Mouse (Mus musculus): Measurements from ENCODE around the gene Patl2. TPM values are rescaled to one million over a fixed set of nuclear protein-coding genes. Genes with fewer than 3 reads are reported as not detected.
"Not testable (repeated sequence)": the region's sequence is repeated elsewhere in the genome, so short reads cannot be mapped to it uniquely, and the experiment has no call there.

The Patl2 gene
- polyA plus RNA-seq, 1 experiment from 2014 or later: not detected

DNA sequence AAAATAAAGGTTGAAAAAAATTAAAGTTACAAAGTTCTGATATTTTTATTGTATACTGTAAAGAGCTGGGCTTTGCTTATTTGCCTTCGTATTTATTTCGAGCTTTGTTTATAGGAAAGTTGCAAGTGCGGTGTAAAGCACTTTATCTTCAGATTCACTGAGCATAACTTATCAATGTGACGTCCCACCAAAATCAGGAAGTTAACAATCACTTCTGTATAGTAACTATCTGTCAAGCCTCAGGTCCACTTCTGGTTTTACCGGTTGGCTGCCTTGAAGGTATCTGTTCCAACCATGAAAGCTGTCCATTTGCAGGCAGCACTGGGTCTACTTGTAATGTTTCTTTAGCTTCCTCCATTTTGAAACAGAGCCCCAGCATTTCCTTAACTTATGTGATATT is 36.3 kb upstream of the Patl2 start:
- WGBS: 83% methylated on average over 5 of the region's 5 CpGs
- no peak overlapping the region for H3K9ac ChIP-seq (ENCODE audit: low read length)
- H3K4me1 ChIP-seq (ENCODE audit: control insufficient read depth, insufficient read depth, low read length): no peaks in the 10 kb centered on the region
- H3K27me3 ChIP-seq (ENCODE audit: control insufficient read depth, insufficient read depth, low read length): no peaks in the 10 kb centered on the region
- no peak overlapping the region for H3K4me2 ChIP-seq (ENCODE audit: low read depth, severe bottlenecking)
- H3K4me3 ChIP-seq (ENCODE audit: low read depth, low read length): no peak overlapping the region
- ATAC-seq (ENCODE audit: insufficient number of reproducible peaks, low FRiP score, low TSS enrichment, low read depth) (no peak), DNase-seq (ENCODE audit: low spot score) (no peak)
- H3K9me3 ChIP-seq (ENCODE audit: control insufficient read depth, low read length): no peaks in the 10 kb centered on the region
- H3K36me3 ChIP-seq (ENCODE audit: control insufficient read depth, insufficient read depth, low read length): no peaks in the 10 kb centered on the region
- no peak overlapping the region for H3K27ac ChIP-seq (replicated peaks; ENCODE audit: low read depth, low read length)

DNA sequence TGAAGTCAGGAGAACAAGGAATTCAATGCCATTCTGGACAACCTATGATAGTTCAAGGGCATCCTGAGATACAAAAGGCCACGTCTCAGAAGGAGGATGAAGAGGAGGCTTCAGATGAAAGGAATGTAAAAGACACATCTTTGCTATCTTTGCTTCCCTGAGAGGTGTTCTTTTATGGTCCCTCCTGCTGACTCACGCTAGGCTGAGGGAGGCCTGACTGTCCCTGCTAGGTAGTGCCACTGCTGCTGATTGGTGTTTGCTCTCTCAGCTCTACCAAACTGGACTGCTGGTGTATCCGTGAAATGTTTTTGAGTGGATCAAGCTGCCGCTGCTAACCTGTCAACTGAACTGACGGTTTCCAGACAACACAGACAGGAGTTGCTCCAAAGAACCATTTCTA is 35.8 kb upstream of the Patl2 start:
- H3K4me3 ChIP-seq (ENCODE audit: low read depth, low read length): no peak overlapping the region
- H3K4me2 ChIP-seq (ENCODE audit: low read depth, severe bottlenecking): no peak overlapping the region
- DNase-seq (ENCODE audit: low spot score): no peak
- no peaks in the 10 kb centered on the region for H3K36me3 ChIP-seq (ENCODE audit: control insufficient read depth, insufficient read depth, low read length)
- 18% methylated on average over 5 of the region's 5 CpGs for WGBS
- H3K9me3 ChIP-seq (ENCODE audit: control insufficient read depth, low read length): no peaks in the 10 kb centered on the region
- H3K27ac ChIP-seq (replicated peaks; ENCODE audit: low read depth, low read length): no peak overlapping the region
- H3K4me1 ChIP-seq (ENCODE audit: control insufficient read depth, insufficient read depth, low read length): no peaks in the 10 kb centered on the region
- H3K27me3 ChIP-seq (ENCODE audit: control insufficient read depth, insufficient read depth, low read length): no peaks in the 10 kb centered on the region
- no peak for ATAC-seq (ENCODE audit: insufficient number of reproducible peaks, low FRiP score, low TSS enrichment, low read depth)
- no peak overlapping the region for H3K9ac ChIP-seq (ENCODE audit: low read length)

GRCm38 (mm10) chr2:122221378-122221777 is 35.4 kb upstream of the Patl2 start:
- Histone ChIP-seq H3K36me3 (ENCODE audit: control insufficient read depth, insufficient read depth, low read length) (no peaks in the 10 kb centered on the region), H3K27me3 (ENCODE audit: control insufficient read depth, insufficient read depth, low read length) (no peaks in the 10 kb centered on the region), H3K27ac (replicated peaks; ENCODE audit: low read depth, low read length) (no peak overlapping the region), H3K9ac (ENCODE audit: low read length) (no peak overlapping the region), H3K9me3 (ENCODE audit: control insufficient read depth, low read length) (no peaks in the 10 kb centered on the region), H3K4me1 (ENCODE audit: control insufficient read depth, insufficient read depth, low read length) (no peaks in the 10 kb centered on the region), H3K4me3 (ENCODE audit: low read depth, low read length) (no peak overlapping the region), H3K4me2 (ENCODE audit: low read depth, severe bottlenecking) (no peak overlapping the region)
- no peak for ATAC-seq (ENCODE audit: insufficient number of reproducible peaks, low FRiP score, low TSS enrichment, low read depth)
- DNase-seq (ENCODE audit: low spot score): no peak
- WGBS: 61% methylated on average over 4 of the region's 4 CpGs

GRCm38 (mm10) chr2:122218234-122218633 is 32.2 kb upstream of the Patl2 start:
- no peak overlapping the region for H3K9ac ChIP-seq (ENCODE audit: low read length)
- no peak overlapping the region for H3K27ac ChIP-seq (replicated peaks; ENCODE audit: low read depth, low read length)
- DNase-seq (ENCODE audit: low spot score) (no peak), ATAC-seq (ENCODE audit: insufficient number of reproducible peaks, low FRiP score, low TSS enrichment, low read depth) (no peak)
- no peaks in the 10 kb centered on the region for H3K9me3 ChIP-seq (ENCODE audit: control insufficient read depth, low read length)
- no peaks in the 10 kb centered on the region for H3K36me3 ChIP-seq (ENCODE audit: control insufficient read depth, insufficient read depth, low read length)
- H3K27me3 ChIP-seq (ENCODE audit: control insufficient read depth, insufficient read depth, low read length): no peaks in the 10 kb centered on the region
- WGBS: 87% methylated on average over 2 of the region's 2 CpGs
- no peak overlapping the region for H3K4me2 ChIP-seq (ENCODE audit: low read depth, severe bottlenecking)
- no peaks in the 10 kb centered on the region for H3K4me1 ChIP-seq (ENCODE audit: control insufficient read depth, insufficient read depth, low read length)
- H3K4me3 ChIP-seq (ENCODE audit: low read depth, low read length): no peak overlapping the region

- H3K36me3 ChIP-seq (ENCODE audit: control insufficient read depth, insufficient read depth, low read length); ATAC-seq (ENCODE audit: insufficient number of reproducible peaks, low FRiP score, low TSS enrichment, low read depth); H3K9ac ChIP-seq (ENCODE audit: low read length); H3K27me3 ChIP-seq (ENCODE audit: control insufficient read depth, insufficient read depth, low read length); H3K9me3 ChIP-seq (ENCODE audit: control insufficient read depth, low read length); H3K4me3 ChIP-seq (ENCODE audit: low read depth, low read length); DNase-seq (ENCODE audit: low spot score); H3K4me1 ChIP-seq (ENCODE audit: control insufficient read depth, insufficient read depth, low read length); H3K4me2 ChIP-seq (ENCODE audit: low read depth, severe bottlenecking); H3K27ac ChIP-seq (replicated peaks; ENCODE audit: low read depth, low read length): not testable (repeated sequence)
- 88% methylated on average over 4 of the region's 4 CpGs for WGBS
Measured at GRCm38 (mm10) chr2:122217075-122217474, 31.1 kb upstream of the Patl2 start.

GRCm38 (mm10) chr2:122210534-122211228 is 24.7 kb upstream of the Patl2 start:
- no peak overlapping the region for H3K4me3 ChIP-seq (ENCODE audit: low read depth, low read length)
- 76% methylated on average over 3 of the region's 3 CpGs for WGBS
- no peak overlapping the region for H3K4me2 ChIP-seq (ENCODE audit: low read depth, severe bottlenecking)
- no peaks in the 10 kb centered on the region for H3K4me1 ChIP-seq (ENCODE audit: control insufficient read depth, insufficient read depth, low read length)
- H3K9me3 ChIP-seq (ENCODE audit: control insufficient read depth, low read length): no peaks in the 10 kb centered on the region
- no peaks in the 10 kb centered on the region for H3K27me3 ChIP-seq (ENCODE audit: control insufficient read depth, insufficient read depth, low read length)
- no peaks in the 10 kb centered on the region for H3K36me3 ChIP-seq (ENCODE audit: control insufficient read depth, insufficient read depth, low read length)
- DNase-seq (ENCODE audit: low spot score) (no peak), ATAC-seq (ENCODE audit: insufficient number of reproducible peaks, low FRiP score, low TSS enrichment, low read depth) (no peak)
- H3K9ac ChIP-seq (ENCODE audit: low read length): no peak overlapping the region
- H3K27ac ChIP-seq (replicated peaks; ENCODE audit: low read depth, low read length): no peak overlapping the region

GRCm38 (mm10) chr2:122206440-122207107 is 20.6 kb upstream of the Patl2 start:
- ATAC-seq (ENCODE audit: insufficient number of reproducible peaks, low FRiP score, low TSS enrichment, low read depth) (no peak), DNase-seq (ENCODE audit: low spot score) (no peak)
- Histone ChIP-seq H3K36me3 (ENCODE audit: control insufficient read depth, insufficient read depth, low read length) (no peaks in the 10 kb centered on the region), H3K27ac (replicated peaks; ENCODE audit: low read depth, low read length) (no peak overlapping the region), H3K4me1 (ENCODE audit: control insufficient read depth, insufficient read depth, low read length) (no peaks in the 10 kb centered on the region), H3K4me2 (ENCODE audit: low read depth, severe bottlenecking) (no peak overlapping the region), H3K9ac (ENCODE audit: low read length) (no peak overlapping the region), H3K9me3 (ENCODE audit: control insufficient read depth, low read length) (no peaks in the 10 kb centered on the region), H3K27me3 (ENCODE audit: control insufficient read depth, insufficient read depth, low read length) (no peaks in the 10 kb centered on the region), H3K4me3 (ENCODE audit: low read depth, low read length) (no peak overlapping the region)
- WGBS: 45% methylated on average over 2 of the region's 2 CpGs

GRCm38 (mm10) chr2:122201501-122201900 is 15.5 kb upstream of the Patl2 start:
- WGBS: 92% methylated on average over 1 of the region's 1 CpGs
- H3K4me1 ChIP-seq (ENCODE audit: control insufficient read depth, insufficient read depth, low read length): no peaks in the 10 kb centered on the region
- no peak overlapping the region for H3K9ac ChIP-seq (ENCODE audit: low read length)
- H3K27me3 ChIP-seq (ENCODE audit: control insufficient read depth, insufficient read depth, low read length): no peaks in the 10 kb centered on the region
- H3K4me3 ChIP-seq (ENCODE audit: low read depth, low read length): no peak overlapping the region
- ATAC-seq (ENCODE audit: insufficient number of reproducible peaks, low FRiP score, low TSS enrichment, low read depth) (no peak), DNase-seq (ENCODE audit: low spot score) (no peak)
- H3K4me2 ChIP-seq (ENCODE audit: low read depth, severe bottlenecking): no peak overlapping the region
- H3K9me3 ChIP-seq (ENCODE audit: control insufficient read depth, low read length): no peaks in the 10 kb centered on the region
- no peak overlapping the region for H3K27ac ChIP-seq (replicated peaks; ENCODE audit: low read depth, low read length)
- no peaks in the 10 kb centered on the region for H3K36me3 ChIP-seq (ENCODE audit: control insufficient read depth, insufficient read depth, low read length)
